Mouse (Mus musculus) E14TG2a.4 (cell line): ENCODE measurements around the gene Nfib.

ENCODE experiments used
- CTCF ChIP-seq: conservative IDR thresholded peaks from 2 replicates; pipeline ENCODE4 v1.5.1; 2014; ENCODE audit warnings: low read length
- NANOG ChIP-seq: IDR thresholded peaks from 2 replicates; pipeline ENCODE4 v1.6.1; 2014; ENCODE audit warnings: borderline replicate concordance, low read length, mixed read lengths
- POU5F1 ChIP-seq: IDR thresholded peaks from 2 replicates; pipeline ENCODE4 v1.6.1; 2014; ENCODE audit warnings: low read length, borderline replicate concordance

DNA sequence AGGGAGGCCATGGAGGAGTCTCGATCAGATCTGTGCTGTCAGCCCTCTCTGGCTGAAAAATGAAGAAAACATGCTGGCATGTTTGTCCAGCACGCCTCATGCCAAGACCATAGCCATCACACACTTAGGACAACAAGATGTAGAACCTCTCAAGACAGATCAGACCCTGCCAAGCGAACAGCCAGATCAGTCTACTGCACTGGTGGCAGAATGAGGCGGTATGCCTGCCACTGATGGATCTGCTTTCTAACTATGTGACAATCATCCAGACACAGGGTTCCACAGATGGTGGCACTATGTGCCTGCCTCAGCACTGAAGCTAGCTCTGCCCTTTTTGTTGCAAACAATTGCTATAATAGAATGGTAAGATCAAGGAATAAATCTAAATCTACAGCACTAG is 250.6 kb downstream of the Nfib start:
- TF ChIP-seq CTCF (no peak), NANOG (no peak), POU5F1 (no peak)
